ENCODE assay signal across 20 mouse cellular contexts in the genomic region with DNA sequence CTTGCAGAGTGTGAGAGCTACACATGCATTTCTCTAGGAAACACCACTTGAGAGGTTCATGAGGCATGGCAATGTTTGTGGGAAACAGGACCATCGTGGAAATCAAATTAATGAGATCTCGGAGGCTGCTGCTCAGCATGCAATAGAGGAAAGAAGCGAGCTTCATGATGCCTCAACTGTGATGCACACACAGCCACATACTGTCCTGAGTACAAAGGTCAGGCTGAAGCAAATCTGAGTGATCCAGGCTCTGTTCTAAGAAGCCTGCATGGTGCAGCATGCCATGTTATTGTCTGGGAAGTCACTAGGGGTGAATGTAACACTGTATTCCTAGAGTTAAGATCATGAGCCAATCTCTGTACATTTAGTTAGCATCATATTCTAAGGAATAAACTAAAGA.
DNase-seq lines count a peak whose midpoint lies in the region; ATAC-seq lines count a peak whose summit lies in the region.
"Had no signal": no experiment of that assay in that cellular context is flagged by ENCODE, and none has a peak within 500 bp of the region (broad histone marks: within the 10 kb centered on the region; RNA-seq: fewer than 3 reads in every experiment).

No protein-coding gene starts in this region.

- H3K36me3 ChIP-seq in heart, embryonic 12.5 days = peaks cover 11% of the 10 kb centered on the region
- H3K36me3 ChIP-seq in hindbrain, embryonic 15.5 days = 0 out of 2 replicates have a peak, but pooled peaks cover 6% of the 10 kb centered on the region
- peaks cover 2% of the 10 kb centered on the region; the same call in 1 of the 2 replicates for H3K36me3 ChIP-seq in hindbrain, embryonic 10.5 days
- H3K36me3 ChIP-seq in neural tube, embryonic 13.5 days = 0 out of 2 replicates have a peak, but pooled peaks cover 1% of the 10 kb centered on the region
- H3K36me3 ChIP-seq in stomach, embryonic 16.5 days (ENCODE audit: control insufficient read depth, insufficient read depth, low read length) = no peaks in the 10 kb centered on the region
- H3K36me3 ChIP-seq: forebrain, embryonic 15.5 days; limb, embryonic 12.5 days had no signal

- H3K9me3 ChIP-seq in heart, embryonic 12.5 days (replicated peaks) = no peaks in the 10 kb centered on the region
- H3K9me3 ChIP-seq in hindbrain, embryonic 15.5 days = no peaks in the 10 kb centered on the region
- H3K9me3 ChIP-seq in hindbrain, embryonic 10.5 days = no peaks in the 10 kb centered on the region
- H3K9me3 ChIP-seq in neural tube, embryonic 13.5 days = no peaks in the 10 kb centered on the region
- H3K9me3 ChIP-seq in stomach, embryonic 16.5 days (replicated peaks; ENCODE audit: control insufficient read depth, low read length) = no peaks in the 10 kb centered on the region
- H3K9me3 ChIP-seq: forebrain, embryonic 15.5 days; limb, embryonic 12.5 days had no signal

- ATAC-seq in heart, embryonic 12.5 days (ENCODE audit: insufficient number of reproducible peaks, low FRiP score) = no peak
- ATAC-seq in hindbrain, embryonic 15.5 days (ENCODE audit: low FRiP score, low read depth) = no peak
- ATAC-seq in neural tube, embryonic 13.5 days (ENCODE audit: low read depth) = peak; percentile 69
- ATAC-seq in stomach, embryonic 16.5 days (ENCODE audit: insufficient read depth, low FRiP score) = no peak
- ATAC-seq: forebrain, embryonic 15.5 days had no signal

- no peak overlapping the region for H3K9ac ChIP-seq in heart, embryonic 12.5 days
- H3K9ac ChIP-seq in hindbrain, embryonic 15.5 days = no peak overlapping the region
- no peak overlapping the region for H3K9ac ChIP-seq in neural tube, embryonic 13.5 days
- H3K9ac ChIP-seq in stomach, embryonic 16.5 days (ENCODE audit: low read length) = no peak overlapping the region
- H3K9ac ChIP-seq: forebrain, embryonic 15.5 days; limb, embryonic 12.5 days; liver, embryonic 14.5 days had no signal

- no peak overlapping the region for H3K4me2 ChIP-seq in heart, embryonic 12.5 days
- no peak overlapping the region for H3K4me2 ChIP-seq in hindbrain, embryonic 15.5 days
- H3K4me2 ChIP-seq in neural tube, embryonic 13.5 days = no peak overlapping the region
- H3K4me2 ChIP-seq in stomach, embryonic 16.5 days (ENCODE audit: low read depth, low read length) = no peak overlapping the region
- H3K4me2 ChIP-seq: forebrain, embryonic 15.5 days; limb, embryonic 12.5 days; midbrain, embryonic 11.5 days had no signal

- H3K27me3 ChIP-seq in heart, embryonic 12.5 days (replicated peaks) = no peaks in the 10 kb centered on the region
- H3K27me3 ChIP-seq in hindbrain, embryonic 15.5 days = no peaks in the 10 kb centered on the region
- no peaks in the 10 kb centered on the region for H3K27me3 ChIP-seq in hindbrain, embryonic 10.5 days (ENCODE audit: insufficient read depth, poor library complexity, severe bottlenecking)
- no peaks in the 10 kb centered on the region for H3K27me3 ChIP-seq in neural tube, embryonic 13.5 days
- H3K27me3 ChIP-seq in stomach, embryonic 16.5 days (ENCODE audit: control insufficient read depth, insufficient read depth, low read length) = no peaks in the 10 kb centered on the region
- H3K27me3 ChIP-seq: forebrain, embryonic 15.5 days; limb, embryonic 12.5 days had no signal

- DNase-seq in heart, postnatal 4 days = no peak
- DNase-seq in hindbrain, embryonic 10.5 days (ENCODE audit: low spot score) = no peak
- DNase-seq in neural tube, embryonic 10.5 days (ENCODE audit: extremely low spot score, low spot score) = no peak
- DNase-seq: adrenal gland, postnatal 14 days; B cell, adult 2 months; cerebellum, adult 11-12 months; cerebellum, postnatal 25 days; kidney, adult 2 months; kidney, postnatal 36 days; layer of hippocampus, adult 9-11 months; lung, postnatal 4 days; thymus, adult 2 months had no signal

- peaks cover 52% of the 10 kb centered on the region for H3K4me1 ChIP-seq in heart, embryonic 12.5 days (replicated peaks)
- peaks cover 11% of the 10 kb centered on the region for H3K4me1 ChIP-seq in hindbrain, embryonic 15.5 days (replicated peaks)
- H3K4me1 ChIP-seq in hindbrain, embryonic 10.5 days (replicated peaks) = 0 out of 2 replicates have a peak, but pooled peaks cover 3% of the 10 kb centered on the region
- peaks cover 25% of the 10 kb centered on the region for H3K4me1 ChIP-seq in neural tube, embryonic 13.5 days (replicated peaks)
- peaks cover 7% of the 10 kb centered on the region for H3K4me1 ChIP-seq in stomach, embryonic 16.5 days (ENCODE audit: control insufficient read depth, insufficient read depth, low read length)

- H3K27ac ChIP-seq in heart, embryonic 12.5 days (ENCODE audit: poor library complexity, severe bottlenecking) = peak overlapping the region; percentile 83
- peak overlapping the region; percentile 61; the same call in 1 of the 2 replicates for H3K27ac ChIP-seq in hindbrain, embryonic 15.5 days (replicated peaks)
- no peak overlapping the region for H3K27ac ChIP-seq in hindbrain, embryonic 10.5 days
- peak overlapping the region; percentile 42 for H3K27ac ChIP-seq in neural tube, embryonic 13.5 days (replicated peaks)
- peak overlapping the region; percentile 51; the same call in 1 of the 2 replicates for H3K27ac ChIP-seq in stomach, embryonic 16.5 days (ENCODE audit: low read length)
- H3K27ac ChIP-seq: forebrain, embryonic 15.5 days; limb, embryonic 12.5 days; liver, embryonic 14.5 days had no signal

- WGBS in heart, embryonic 12.5 days = 86% methylated on average over 3 of the region's 3 CpGs
- WGBS in hindbrain, embryonic 15.5 days = 51% methylated on average over 3 of the region's 3 CpGs
- WGBS in hindbrain, embryonic 10.5 days = 85% methylated on average over 3 of the region's 3 CpGs
- WGBS in neural tube, embryonic 13.5 days = 64% methylated on average over 3 of the region's 3 CpGs
- 62% methylated on average over 3 of the region's 3 CpGs for WGBS in stomach, embryonic 16.5 days

- no peak overlapping the region for H3K4me3 ChIP-seq in heart, embryonic 12.5 days
- H3K4me3 ChIP-seq in hindbrain, embryonic 15.5 days = no peak overlapping the region
- no peak overlapping the region for H3K4me3 ChIP-seq in hindbrain, embryonic 10.5 days
- H3K4me3 ChIP-seq in neural tube, embryonic 13.5 days = no peak overlapping the region
- H3K4me3 ChIP-seq in stomach, embryonic 16.5 days (replicated peaks; ENCODE audit: low read length) = no peak overlapping the region
- H3K4me3 ChIP-seq: forebrain, embryonic 15.5 days; limb, embryonic 12.5 days had no signal
